ENCODE assay signal across 12 mouse cellular contexts in the genomic region with DNA sequence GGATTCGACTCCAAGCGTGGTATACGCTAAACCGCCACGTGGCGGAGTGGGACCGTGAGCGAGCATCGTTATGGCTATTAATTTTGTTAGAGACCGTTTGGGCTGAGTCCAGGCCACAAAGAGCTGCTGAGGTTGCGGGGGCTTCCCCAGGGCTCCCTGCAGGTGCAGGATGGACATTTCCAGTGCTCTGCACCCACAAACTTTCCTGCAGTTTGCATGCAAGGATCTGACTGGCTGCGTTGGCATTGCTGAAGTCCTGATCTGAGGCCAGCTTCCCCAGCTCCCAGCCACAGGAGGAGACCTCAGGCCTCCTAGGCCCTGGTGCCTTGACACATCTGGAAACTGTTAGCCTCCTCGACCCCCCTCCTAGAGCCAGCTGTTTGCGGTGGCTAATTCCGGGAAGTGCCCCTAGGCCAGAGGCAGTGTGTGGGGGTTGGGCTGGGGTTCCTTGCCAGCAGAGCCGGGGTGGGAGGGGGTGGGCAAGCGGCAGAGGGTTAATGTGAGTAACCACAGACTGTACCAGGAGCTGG. TPM values are rescaled to one million over a fixed set of nuclear protein-coding genes. Genes with fewer than 3 reads are reported as not detected.
DNase-seq lines count a peak whose midpoint lies in the region; ATAC-seq and TF ChIP-seq lines count a peak whose summit lies in the region.
"Had no signal": no experiment of that assay in that cellular context is flagged by ENCODE, and none has a peak within 500 bp of the region (broad histone marks: within the 10 kb centered on the region; RNA-seq: fewer than 3 reads in every experiment).

No protein-coding gene starts in this region.

- 16% methylated on average over 17 of the region's 17 CpGs for WGBS in embryonic facial prominence, embryonic 14.5 days
- WGBS in neural tube, embryonic 12.5 days = 44% methylated on average over 17 of the region's 17 CpGs

- no peaks in the 10 kb centered on the region for H3K36me3 ChIP-seq in embryonic facial prominence, embryonic 14.5 days (ENCODE audit: control insufficient read depth, insufficient read depth, low read length)
- H3K36me3 ChIP-seq in neural tube, embryonic 12.5 days = no peaks in the 10 kb centered on the region
- H3K36me3 ChIP-seq: stomach, embryonic 15.5 days had no signal

- no peak overlapping the region for H3K4me3 ChIP-seq in gastrocnemius, adult 2 months
- H3K4me3 ChIP-seq in embryonic facial prominence, embryonic 14.5 days (ENCODE audit: low read depth, low read length) = no peak overlapping the region
- H3K4me3 ChIP-seq in neural tube, embryonic 12.5 days = no peak overlapping the region
- H3K4me3 ChIP-seq: erythroblast, embryonic 14.5 days; stomach, embryonic 15.5 days had no signal

- peak; percentile 33 for TF ChIP-seq CTCF in gastrocnemius, adult 2 months (IDR thresholded peaks at IDR 0.05)

- DNase-seq in gastrocnemius, adult 2 months = peak; percentile 33
- no peak for DNase-seq in gastrocnemius, adult 8-10 months (ENCODE audit: low spot score in 2 of 2)
- DNase-seq in lung, postnatal 10 days = peak; percentile 56
- DNase-seq in lung, postnatal 36 days = no peak
- peak; percentile 78 for DNase-seq in embryonic facial prominence, embryonic 14.5 days (ENCODE audit: low spot score)
- no peak for DNase-seq in left cerebral cortex, postnatal 25 days (ENCODE audit: low spot score in 2 of 2)
- DNase-seq in left cerebral cortex, postnatal 36 days (ENCODE audit: low spot score in 2 of 2) = no peak
- DNase-seq: adrenal gland, postnatal 10 days; heart, postnatal 14 days had no signal

- no peaks in the 10 kb centered on the region for H3K27me3 ChIP-seq in embryonic facial prominence, embryonic 14.5 days (replicated peaks; ENCODE audit: control insufficient read depth, insufficient read depth, low read length)
- 0 out of 2 replicates have a peak, but pooled peaks cover 2% of the 10 kb centered on the region for H3K27me3 ChIP-seq in neural tube, embryonic 12.5 days (replicated peaks)
- H3K27me3 ChIP-seq: stomach, embryonic 15.5 days had no signal

- peak; percentile 56 for ATAC-seq in embryonic facial prominence, embryonic 14.5 days (ENCODE audit: low read depth)
- ATAC-seq in neural tube, embryonic 12.5 days (ENCODE audit: low FRiP score, low read depth) = no peak

- H3K4me1 ChIP-seq in embryonic facial prominence, embryonic 14.5 days (ENCODE audit: control insufficient read depth, insufficient read depth, low read length) = peaks cover 45% of the 10 kb centered on the region
- peaks cover 23% of the 10 kb centered on the region for H3K4me1 ChIP-seq in neural tube, embryonic 12.5 days

- H3K9me3 ChIP-seq in embryonic facial prominence, embryonic 14.5 days (ENCODE audit: control insufficient read depth, low read length) = no peaks in the 10 kb centered on the region
- H3K9me3 ChIP-seq in neural tube, embryonic 12.5 days = no peaks in the 10 kb centered on the region
- H3K9me3 ChIP-seq: stomach, embryonic 15.5 days had no signal

- intact Hi-C loops in gastrocnemius, adult 2 months (cut with DNase I) = no loop called here
- intact Hi-C loops in left cerebral cortex, postnatal 25 days (cut with DNase I) = no loop called here
- intact Hi-C loops in left cerebral cortex, postnatal 36 days (cut with DNase I) = no loop called here

- H3K4me2 ChIP-seq in embryonic facial prominence, embryonic 14.5 days (ENCODE audit: low read depth, low read length) = peak overlapping the region; percentile 23
- peak overlapping the region; percentile 16; the same call in 1 of the 2 replicates for H3K4me2 ChIP-seq in neural tube, embryonic 12.5 days (replicated peaks)
- H3K4me2 ChIP-seq: stomach, embryonic 15.5 days had no signal

- H3K27ac ChIP-seq in gastrocnemius, adult 2 months = peak overlapping the region; percentile 31; the same call in 1 of the 2 replicates
- H3K27ac ChIP-seq in embryonic facial prominence, embryonic 14.5 days (replicated peaks; ENCODE audit: low read depth, low read length) = peak overlapping the region; percentile 46; the same call in 1 of the 2 replicates
- H3K27ac ChIP-seq in neural tube, embryonic 12.5 days = no peak overlapping the region
- H3K27ac ChIP-seq: stomach, embryonic 15.5 days had no signal

- H3K9ac ChIP-seq in embryonic facial prominence, embryonic 14.5 days (ENCODE audit: low read depth, low read length) = no peak overlapping the region
- no peak overlapping the region for H3K9ac ChIP-seq in neural tube, embryonic 12.5 days
- H3K9ac ChIP-seq: stomach, embryonic 15.5 days had no signal

RNA-seq across cellular contexts. Expression of a gene that starts 24.4 kb away (rescaled TPM):
- 100 to 1,000 TPM in 1 of 2 experiments, 10 to 100 TPM in 1; 84.2 to 104 TPM for total RNA-seq in gastrocnemius, adult 2 months (2021)
- 10 to 100 TPM; 78.9 to 93.4 (median 89.2) TPM for total RNA-seq in gastrocnemius, adult 8-10 months (2022)
- polyA plus RNA-seq in embryonic facial prominence, embryonic 14.5 days (2014; fragmentation: Nextera tagmentation; extraction: Ambion mirVana) = 112 and 128 TPM in 2 replicates
- polyA plus RNA-seq in neural tube, embryonic 12.5 days (2016; fragmentation: Nextera tagmentation; extraction: Ambion mirVana) = 125 and 132 TPM in 2 replicates
- total RNA-seq in left cerebral cortex, postnatal 25 days (2021) = 10 to 100 TPM; 81.7 to 83.5 TPM
- 10 to 100 TPM; 84.1 to 88.9 TPM for total RNA-seq in left cerebral cortex, postnatal 36 days (2021)

RNA-seq across cellular contexts. Expression of a gene that starts 54.2 kb away (rescaled TPM):
- total RNA-seq in gastrocnemius, adult 2 months (2021) = 100 to 1,000 TPM; 135 to 219 TPM
- total RNA-seq in gastrocnemius, adult 8-10 months (2022) = 100 to 1,000 TPM in 3 of 4 experiments, 10 to 100 TPM in 1; 88.9 to 165 (median 110) TPM
- polyA plus RNA-seq in embryonic facial prominence, embryonic 14.5 days (2014; fragmentation: Nextera tagmentation; extraction: Ambion mirVana) = 4.2 and 4.7 TPM in 2 replicates
- polyA plus RNA-seq in neural tube, embryonic 12.5 days (2016; fragmentation: Nextera tagmentation; extraction: Ambion mirVana) = 3.4 and 4.1 TPM in 2 replicates
- 100 to 1,000 TPM in 1 of 2 experiments, 10 to 100 TPM in 1; 92.0 to 100 TPM for total RNA-seq in left cerebral cortex, postnatal 25 days (2021)
- total RNA-seq in left cerebral cortex, postnatal 36 days (2021) = 100 to 1,000 TPM in 1 of 2 experiments, 10 to 100 TPM in 1; 70.0 to 117 TPM

RNA-seq across cellular contexts. Expression of a gene that starts 57.6 kb away (rescaled TPM):
- total RNA-seq in gastrocnemius, adult 2 months (2021) = under 1 TPM; 0.47 to 0.61 TPM
- total RNA-seq in gastrocnemius, adult 8-10 months (2022) = under 1 TPM in 3 of 4 experiments, not detected in 1; 0.34 to 0.58 (median 0.40) TPM
- polyA plus RNA-seq in embryonic facial prominence, embryonic 14.5 days (2014; fragmentation: Nextera tagmentation; extraction: Ambion mirVana) = 12.6 and 21.8 TPM in 2 replicates
- polyA plus RNA-seq in neural tube, embryonic 12.5 days (2016; fragmentation: Nextera tagmentation; extraction: Ambion mirVana) = 12.4 and 12.6 TPM in 2 replicates
- total RNA-seq in left cerebral cortex, postnatal 25 days (2021) = 10 to 100 TPM; 17.8 to 20.6 TPM
- total RNA-seq in left cerebral cortex, postnatal 36 days (2021) = 10 to 100 TPM; 17.7 to 19.5 TPM
- polyA plus RNA-seq: erythroblast, embryonic 14.5 days had no signal

Comparison
In these comparisons a context has a peak if more than half of its experiments do, and no peak if none do; other contexts are left out.
1. DNase-seq: peak in gastrocnemius, adult 2 months (single experiment), lung, postnatal 10 days (single experiment) and embryonic facial prominence, embryonic 14.5 days (single experiment); none in gastrocnemius, adult 8-10 months (0 of 2), lung, postnatal 36 days (single experiment), left cerebral cortex, postnatal 25 days (0 of 2) and left cerebral cortex, postnatal 36 days (0 of 2).
2. RNA of a gene that starts 57.6 kb away (total RNA-seq): 17.8 to 20.6 TPM in left cerebral cortex, postnatal 25 days and 17.7 to 19.5 TPM in left cerebral cortex, postnatal 36 days; 0.47 to 0.61 TPM in gastrocnemius, adult 2 months and 0.34 to 0.58 TPM in gastrocnemius, adult 8-10 months; every median in the first group is over 10 times any median in the second.